Mouse (Mus musculus) Patski (cell line): ENCODE results near the gene Cdan1. TPM values are rescaled to one million over a fixed set of nuclear protein-coding genes. Genes with fewer than 3 reads are reported as not detected.

Experiments used
- ATAC-seq: fragments of 100-300 bp; one replicate; pipeline ENCODE4 v1.8.0; 2021
- CTCF ChIA-PET: fragments of 350-600 bp; sonication (Branson Sonifier 250); formaldehyde crosslinking; loops from one replicate; lab custom pipeline; 2022; ENCODE audit warnings: inconsistent platforms; lab: Charles Lee
- POLR2A ChIA-PET: fragments of 350-600 bp; sonication (Branson Sonifier 250); formaldehyde crosslinking; loops from one replicate; lab custom pipeline; 2022; ENCODE audit warnings: antibody characterized with exemption, inconsistent platforms; lab: Charles Lee
- DNase-seq: peaks from one replicate; pipeline ENCODE4 v3.0.0-alpha.2; 2011; ENCODE audit warnings: low read depth, low spot score
- H3K27me3 ChIP-seq: fragments of 371-371 bp; one replicate; pipeline ENCODE4 v1.5.1; 2021
- CTCF ChIP-seq: fragments of 100-300 bp; IDR thresholded peaks from one replicate; pipeline ENCODE4 v1.5.1; 2021
- in situ Hi-C: fragments of 300-500 bp; cut with MboI; formaldehyde crosslinking; loops from 3 replicates; pipeline ENCODE4 v1.11.1; 2018; ENCODE audit warnings: low pct_unique_long_range_greater_than_20kb, mixed read lengths
- polyA plus RNA-seq: library from polyadenylated mRNA; unstranded; gene quantifications from one replicate; pipeline ENCODE4 v1.2.3, GENCODE M21; 2021

The Cdan1 gene
- polyA plus RNA-seq, 1 experiment from 2014 or later = 14.0 TPM

DNA sequence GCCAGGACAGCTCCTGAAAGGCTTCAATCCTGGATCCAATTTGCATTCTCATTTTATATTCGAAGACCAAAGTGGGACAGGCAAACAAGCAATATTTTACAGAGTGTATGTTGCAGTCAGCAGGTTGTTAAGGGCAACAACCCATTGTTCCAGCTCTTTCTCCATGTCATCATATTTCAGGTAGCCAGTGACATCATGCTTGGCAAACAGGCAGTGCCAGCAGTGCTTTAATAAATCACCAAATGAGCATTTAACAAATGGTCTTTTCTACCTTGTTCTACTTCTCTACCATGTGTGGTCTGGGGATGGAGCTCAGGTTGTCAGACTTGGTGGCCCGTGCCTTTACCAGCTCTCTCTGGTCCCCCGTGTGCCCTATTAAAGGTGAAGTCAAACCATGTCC lies 8.2 kb upstream of the Cdan1 start:
- no peaks in the 10 kb centered on the region for H3K27me3 ChIP-seq
- ChIA-PET POLR2A (interaction anchor here (1.2 kb wide), 1 partner anchor 30 kb away, joined by 4 read pairs; no protein-coding TSS in a partner anchor), CTCF (interaction anchor here (1.4 kb wide), 1 partner anchor 9 kb away, joined by 5 read pairs; no protein-coding TSS in a partner anchor)
- DNase-seq (no peak), ATAC-seq (no peak)
- no peak for TF ChIP-seq CTCF
- in situ Hi-C loops = no loop called here

DNA sequence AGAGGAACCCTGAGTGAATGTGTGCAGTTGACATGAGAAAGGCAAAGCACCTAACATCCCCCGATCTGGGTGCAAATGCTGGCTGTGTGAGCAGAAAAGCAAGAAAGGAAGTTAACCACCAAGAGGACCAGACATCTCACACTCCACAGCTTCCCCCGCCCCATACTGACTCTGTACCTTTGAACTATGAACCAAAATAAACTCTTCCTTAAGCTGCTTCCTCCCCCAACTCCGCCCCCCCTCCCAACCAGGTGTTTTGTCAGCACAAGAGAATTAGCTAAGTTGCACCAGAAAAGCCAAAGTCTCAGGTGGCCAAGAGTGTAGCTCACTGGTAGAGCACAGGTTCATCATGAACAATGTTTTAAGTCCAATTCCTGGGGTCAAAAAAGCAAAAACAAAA lies 3.2 kb upstream of the Cdan1 start:
- in situ Hi-C loops = no loop called here
- ChIA-PET POLR2A (no interaction called here), CTCF (interaction anchor here (0.8 to 1.0 kb wide), 2 partner anchors 9 to 180 kb away, joined by 3 to 5 read pairs; no protein-coding TSS in a partner anchor)
- no peak for DNase-seq
- ATAC-seq = no peak
- no peaks in the 10 kb centered on the region for H3K27me3 ChIP-seq
- TF ChIP-seq CTCF = no peak

DNA sequence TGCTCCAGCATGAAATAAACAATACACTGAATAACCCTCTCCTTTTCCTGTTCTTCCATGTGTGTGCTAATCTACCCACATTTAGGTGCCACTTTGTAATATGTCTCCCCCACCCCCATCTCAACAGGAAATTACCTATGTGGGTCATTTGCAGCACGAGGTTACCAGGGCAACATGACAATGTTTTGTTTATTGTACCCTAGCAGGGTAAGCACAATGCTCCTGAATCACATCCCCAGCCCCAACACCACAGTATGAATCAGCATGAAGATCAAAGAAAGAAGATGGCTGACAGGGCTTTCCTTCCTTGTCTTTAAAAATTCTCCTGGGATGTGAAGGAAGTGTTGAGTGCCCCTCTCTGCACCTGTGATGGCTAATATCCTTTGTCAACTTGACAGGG lies 2.7 kb upstream of the Cdan1 start:
- no peak for DNase-seq
- no peaks in the 10 kb centered on the region for H3K27me3 ChIP-seq
- ChIA-PET POLR2A (no interaction called here), CTCF (no interaction called here)
- no peak for TF ChIP-seq CTCF
- ATAC-seq = no peak
- in situ Hi-C loops = no loop called here

DNA sequence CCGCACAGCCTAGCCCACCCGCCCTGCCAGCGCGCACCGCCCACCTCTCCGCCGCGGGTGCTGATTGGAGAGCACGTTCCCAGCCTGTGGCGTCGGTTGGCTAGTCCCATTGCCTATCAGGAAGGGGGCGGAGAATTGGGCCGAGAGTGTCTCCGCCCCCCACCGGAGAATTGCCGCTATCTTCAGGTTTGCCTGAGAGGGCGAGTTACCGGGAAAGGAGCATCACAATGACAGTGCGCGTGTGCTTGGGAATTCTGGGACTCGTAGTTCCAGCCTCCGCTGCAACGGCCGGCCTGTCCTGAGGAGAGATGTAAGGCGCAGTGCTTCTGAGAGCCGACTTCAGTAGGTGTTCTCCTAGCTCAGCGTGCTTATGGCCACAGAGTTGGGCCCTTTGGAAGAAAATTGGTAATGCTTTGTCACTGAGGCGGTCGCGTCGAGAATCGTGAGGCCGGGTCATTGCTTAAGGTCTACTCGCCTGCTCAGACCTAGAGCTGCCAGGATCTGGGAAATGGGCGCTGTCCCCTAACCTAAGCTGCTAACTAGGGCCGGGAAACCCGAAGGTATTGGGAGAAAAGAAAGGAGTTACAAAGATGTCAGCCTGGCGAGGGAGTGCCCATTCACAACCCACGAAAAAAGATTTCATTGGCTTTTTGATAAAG lies 625 bp upstream of the Cdan1 start, which contains the start of gene Ttbk2:
Ttbk2 (minus strand) TSS at position 181 of the 659 bp plus-strand sequence.
- ATAC-seq = peak; percentile 98
- CTCF ChIA-PET = no interaction called here

DNA sequence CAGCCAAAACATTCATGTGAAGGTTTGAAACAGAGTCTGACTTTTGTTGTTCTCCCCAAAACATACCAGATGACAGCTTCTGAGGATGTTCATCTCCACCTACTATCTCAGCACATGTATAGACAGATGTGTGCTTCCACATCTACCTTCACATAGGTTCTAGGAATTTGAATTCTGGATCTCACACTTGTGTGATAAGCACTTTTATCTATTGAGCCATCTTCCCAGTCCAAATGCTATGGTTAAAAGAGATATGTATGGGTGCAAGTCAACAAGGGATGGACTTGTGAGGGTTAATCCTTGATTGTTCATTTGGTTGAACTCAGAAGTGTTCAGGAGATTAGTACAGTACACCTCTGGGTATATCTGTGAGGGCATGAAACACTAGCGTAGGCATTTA lies 4.6 kb downstream of the Cdan1 start:
- ChIA-PET POLR2A (interaction anchor here (0.6 to 1.9 kb wide), 2 partner anchors 10 to 407 kb away, joined by 3 to 4 read pairs; no protein-coding TSS in a partner anchor), CTCF (interaction anchor here (0.9 kb wide), 1 partner anchor 58 kb away, joined by 3 read pairs; no protein-coding TSS in a partner anchor)
- no peak for TF ChIP-seq CTCF
- in situ Hi-C loops = no loop called here
- ATAC-seq (no peak), DNase-seq (no peak)
- H3K27me3 ChIP-seq = no peaks in the 10 kb centered on the region

More for the DNA sequence above, 625 bp upstream of the Cdan1 start, which contains the start of gene Ttbk2:
- no peak for TF ChIP-seq CTCF
- H3K27me3 ChIP-seq = no peaks in the 10 kb centered on the region
- in situ Hi-C loops = no loop called here
- POLR2A ChIA-PET = interaction anchor here (0.6 to 0.8 kb wide), 2 partner anchors 8 to 342 kb away, joined by 3 to 4 read pairs; no protein-coding TSS in a partner anchor
- DNase-seq = peak; percentile 85

DNA sequence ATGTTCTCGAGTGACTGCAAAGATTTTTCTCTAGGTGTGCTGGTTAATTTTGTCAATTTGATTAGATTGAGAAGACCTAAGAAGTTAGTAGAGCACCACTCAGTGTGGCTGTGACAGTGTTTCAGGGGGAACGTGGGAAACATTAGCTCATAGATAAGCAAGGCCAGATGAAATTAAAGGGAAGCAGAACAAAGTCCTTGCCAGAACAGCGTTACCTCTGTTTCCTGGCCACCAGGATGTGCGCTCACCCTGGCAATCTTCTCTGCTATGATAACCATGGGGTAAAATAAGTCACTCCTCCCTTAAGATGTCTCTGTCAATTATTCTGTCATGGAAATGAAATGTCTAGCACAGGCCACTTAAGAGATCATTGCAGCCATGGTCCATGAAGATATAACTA lies 5.9 kb downstream of the Cdan1 start:
- ChIA-PET CTCF (no interaction called here), POLR2A (no interaction called here)
- ATAC-seq (no peak), DNase-seq (no peak)
- no peaks in the 10 kb centered on the region for H3K27me3 ChIP-seq
- in situ Hi-C loops = no loop called here
- no peak for TF ChIP-seq CTCF

DNA sequence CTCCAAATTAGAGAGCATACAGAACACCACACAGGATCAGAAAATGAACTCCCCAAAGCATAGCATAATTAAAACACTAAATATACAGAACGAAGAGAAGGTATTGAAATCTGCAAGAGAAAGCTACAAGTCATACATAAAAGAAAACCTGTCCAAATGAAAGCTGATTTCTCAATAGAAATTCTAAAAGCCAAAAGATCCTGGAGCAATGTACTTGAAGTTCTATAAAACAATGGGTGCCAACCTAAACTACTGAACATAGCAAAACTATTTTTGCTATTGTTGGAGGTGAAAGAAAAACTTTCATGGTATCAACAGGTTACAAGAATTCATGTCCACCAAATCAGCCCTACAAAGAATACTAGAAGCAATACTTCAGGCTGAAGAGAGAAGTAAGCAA lies 8.7 kb downstream of the Cdan1 start:
- ATAC-seq (no peak), DNase-seq (no peak)
- POLR2A ChIA-PET = no interaction called here
- CTCF ChIA-PET = no interaction called here
- TF ChIP-seq CTCF = no peak
- in situ Hi-C loops = no loop called here
- no peaks in the 10 kb centered on the region for H3K27me3 ChIP-seq

DNA sequence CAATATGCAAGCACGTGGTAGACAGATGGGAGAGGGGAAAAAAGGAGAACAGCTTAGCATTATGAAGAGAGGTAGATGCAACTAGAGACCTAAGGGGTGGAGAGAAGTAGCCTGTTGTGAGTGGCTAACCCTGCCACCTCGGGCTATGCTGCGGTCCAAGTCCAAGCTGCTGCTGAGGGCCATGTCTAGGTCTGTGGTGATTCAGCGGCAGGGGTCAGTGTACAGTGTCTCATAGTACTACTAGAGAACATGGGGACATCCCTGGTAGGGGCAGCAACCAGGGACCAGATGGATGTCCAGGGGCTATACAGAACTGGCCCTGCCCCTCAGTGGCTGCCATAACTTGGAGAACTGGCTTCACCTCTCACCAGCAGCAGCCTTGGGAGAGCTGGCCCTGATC lies 14.8 kb downstream of the Cdan1 start:
- TF ChIP-seq CTCF = no peak
- in situ Hi-C loops = no loop called here
- ATAC-seq (no peak), DNase-seq (no peak)
- CTCF ChIA-PET = no interaction called here
- POLR2A ChIA-PET = interaction anchor here (0.6 to 1.3 kb wide), 3 partner anchors 10 to 191 kb away, joined by 3 to 4 read pairs (median 3); no protein-coding TSS in a partner anchor
- H3K27me3 ChIP-seq = no peaks in the 10 kb centered on the region

DNA sequence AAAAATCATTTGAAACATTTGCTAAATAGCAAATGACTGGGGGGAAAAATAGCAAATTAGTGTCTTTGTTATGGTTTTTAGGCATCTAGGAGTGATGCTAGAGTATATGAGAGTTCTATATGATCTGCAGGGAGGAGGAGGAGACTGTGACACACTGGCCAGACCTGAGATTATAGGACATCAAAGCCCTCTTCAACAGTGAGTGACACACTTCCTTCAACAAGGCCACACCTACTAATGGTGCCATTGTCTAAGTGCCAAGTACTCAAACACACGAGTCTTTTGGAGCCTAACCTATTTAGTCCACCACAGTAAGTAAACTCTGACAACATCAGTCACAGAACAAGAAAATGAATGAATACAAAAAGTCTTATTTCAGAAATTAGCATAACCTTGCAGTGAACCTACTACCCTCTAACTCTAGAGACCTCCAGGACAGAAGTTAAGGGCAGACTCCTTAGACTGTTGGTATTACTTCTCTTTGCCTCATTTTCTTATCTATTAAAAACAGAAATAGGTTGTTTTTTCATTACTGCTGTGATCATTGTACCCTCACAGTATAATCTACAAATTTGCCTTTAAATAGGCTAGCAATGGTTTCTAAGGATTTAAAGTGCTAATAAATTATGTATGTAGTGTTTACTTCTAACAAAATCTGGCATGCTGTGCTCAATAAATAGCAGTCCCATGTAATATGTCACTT lies 22.8 kb downstream of the Cdan1 start:
- in situ Hi-C loops = no loop called here
- ChIA-PET CTCF (no interaction called here), POLR2A (no interaction called here)
- DNase-seq = no peak
- H3K27me3 ChIP-seq = no peaks in the 10 kb centered on the region
- TF ChIP-seq CTCF = no peak
- ATAC-seq = no peak

DNA sequence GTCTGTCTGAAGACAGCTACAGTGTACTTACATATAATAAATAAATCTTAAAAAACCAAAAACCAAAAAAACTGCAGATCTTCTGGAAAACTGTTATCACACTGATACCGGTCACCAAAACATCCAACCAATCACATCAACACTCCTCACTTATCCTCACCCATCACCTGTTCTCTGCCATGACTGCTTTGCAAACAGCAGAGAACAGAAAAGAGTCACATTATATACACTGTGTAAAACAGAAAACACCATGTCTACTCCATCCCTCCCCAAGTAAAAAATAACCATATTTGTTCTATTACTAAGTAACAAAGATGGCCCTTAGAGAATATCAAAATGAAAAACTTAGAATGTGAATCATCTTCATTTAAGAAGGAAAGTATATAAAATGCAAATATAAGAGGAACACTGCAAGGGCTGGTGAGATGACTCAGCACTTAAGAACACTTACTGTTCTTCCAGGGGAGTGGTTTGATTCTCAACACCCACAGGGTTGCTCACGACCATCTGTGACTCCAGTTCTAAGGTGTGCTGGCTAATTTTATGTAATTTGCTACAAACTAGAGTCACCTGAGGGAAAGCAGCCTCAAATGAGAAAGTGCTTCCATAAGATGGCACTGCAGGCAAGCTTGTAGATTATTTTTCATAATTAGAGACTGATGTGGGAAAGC lies 79.5 kb downstream of the Cdan1 start:
- in situ Hi-C loops = no loop called here
- POLR2A ChIA-PET = no interaction called here
- H3K27me3 ChIP-seq = no peaks in the 10 kb centered on the region
- TF ChIP-seq CTCF = no peak
- no peak for DNase-seq
- CTCF ChIA-PET = no interaction called here
- ATAC-seq = no peak
